Mouse (Mus musculus): ENCODE data around the gene Hes1. TPM values are rescaled to one million over a fixed set of nuclear protein-coding genes. Genes with fewer than 3 reads are reported as not detected.
A peak's percentile ranks its signal among the peaks of the same experiment; 100 is the strongest.

The Hes1 gene
- polyA plus RNA-seq, 1 experiment from 2014 or later: 19.1 TPM

DNA sequence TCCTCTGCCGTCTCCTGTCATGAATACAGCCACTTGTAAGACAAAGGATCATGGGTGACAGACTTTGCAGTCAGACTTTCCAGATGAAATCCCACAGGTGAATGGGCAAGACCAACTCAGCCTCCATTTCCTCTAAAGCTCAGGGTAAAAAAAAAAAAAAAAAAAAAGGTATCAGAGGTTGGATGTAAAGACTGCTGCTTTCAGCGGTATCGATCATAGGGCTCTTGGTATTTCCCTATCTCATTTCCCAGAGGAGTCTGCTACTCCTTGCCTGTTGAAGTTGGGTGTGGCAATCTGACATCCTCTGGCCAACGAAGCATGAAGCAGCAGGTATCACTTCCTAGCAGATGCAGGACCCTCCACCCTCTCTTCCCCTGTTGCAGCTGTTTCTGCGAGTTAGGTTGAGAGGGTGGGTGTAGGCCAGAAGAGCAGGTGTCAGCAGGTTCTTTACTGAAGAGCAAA, 29.2 kb upstream of the Hes1 start:
- no peak for ATAC-seq (ENCODE audit: low FRiP score)
- Histone ChIP-seq H3K9ac (no peak overlapping the region), H3K36me3 (no peaks in the 10 kb centered on the region), H3K9me3 (no peaks in the 10 kb centered on the region), H3K4me1 (replicated peaks) (peaks cover 23% of the 10 kb centered on the region), H3K4me2 (no peak overlapping the region), H3K27me3 (peaks cover 69% of the 10 kb centered on the region), H3K27ac (no peak overlapping the region), H3K4me3 (no peak overlapping the region)
- 83% methylated on average over 5 of the region's 5 CpGs for WGBS

- Histone ChIP-seq H3K4me1 (replicated peaks) (peaks cover 23% of the 10 kb centered on the region), H3K27me3 (peaks cover 69% of the 10 kb centered on the region), H3K36me3 (no peaks in the 10 kb centered on the region), H3K9ac (no peak overlapping the region), H3K4me2 (no peak overlapping the region), H3K4me3 (no peak overlapping the region), H3K27ac (no peak overlapping the region), H3K9me3 (no peaks in the 10 kb centered on the region)
- ATAC-seq (ENCODE audit: low FRiP score): no peak
- 83% methylated on average over 3 of the region's 3 CpGs for WGBS
Measured at GRCm38 (mm10) chr16:30036104-30036503, 28.1 kb upstream of the Hes1 start.

DNA sequence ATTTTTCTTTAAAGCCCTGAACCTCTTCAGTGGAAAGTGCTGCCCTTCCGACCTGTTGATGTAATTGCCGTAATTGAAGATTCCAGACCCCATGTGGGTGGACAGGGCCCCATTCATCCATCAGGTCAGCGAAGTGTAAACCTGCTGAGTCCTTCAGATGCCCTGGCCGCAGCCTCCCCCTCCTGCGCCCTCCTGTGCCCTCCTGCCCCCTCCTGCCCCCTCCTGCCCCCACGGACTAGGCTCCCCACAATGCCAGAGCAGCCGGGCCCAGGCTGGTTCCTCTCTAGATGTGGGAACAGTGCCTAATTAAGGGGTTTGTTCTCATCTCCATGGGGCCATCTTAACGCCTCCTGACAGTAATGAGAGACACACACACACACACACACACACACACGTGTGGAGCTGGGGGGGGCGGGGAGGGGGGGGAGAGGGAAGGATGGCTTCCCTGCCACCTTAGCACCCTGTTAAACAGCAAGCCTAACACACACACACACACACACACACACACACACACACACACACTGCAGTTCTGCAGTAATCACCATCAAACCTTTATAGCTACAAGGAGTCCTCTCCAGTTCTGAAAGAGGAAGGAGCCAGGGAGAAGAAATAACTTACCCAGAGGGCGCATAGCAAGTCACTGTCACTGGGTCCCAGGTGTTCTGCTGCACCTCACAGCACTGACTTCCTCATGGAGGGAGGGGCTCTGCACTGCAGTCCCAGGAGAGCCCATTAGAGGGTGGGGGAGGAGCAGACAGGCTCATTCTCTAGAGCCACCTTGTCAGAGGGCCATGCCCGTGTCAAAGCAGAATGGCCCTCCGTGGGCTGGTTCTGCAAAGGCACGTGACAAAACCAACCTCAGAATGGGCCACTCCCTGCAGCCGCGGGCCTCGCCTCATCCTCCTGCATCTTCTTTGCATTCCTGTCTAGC, 25.3 kb upstream of the Hes1 start:
- 11% methylated on average over 14 of the region's 17 CpGs for WGBS
- Histone ChIP-seq H3K9me3 (no peaks in the 10 kb centered on the region), H3K36me3 (no peaks in the 10 kb centered on the region), H3K4me2 (peak overlapping the region; percentile 25; the same call in 1 of the 2 replicates), H3K4me3 (no peak overlapping the region), H3K27ac (no peak overlapping the region), H3K4me1 (replicated peaks) (peaks cover 19% of the 10 kb centered on the region), H3K27me3 (peaks cover 63% of the 10 kb centered on the region), H3K9ac (0 out of 2 replicates have a peak overlapping the region, but pooled peaks have one; percentile 19)
- peak; percentile 57; the same call in 1 of the 2 replicates for ATAC-seq (ENCODE audit: low FRiP score)

DNA sequence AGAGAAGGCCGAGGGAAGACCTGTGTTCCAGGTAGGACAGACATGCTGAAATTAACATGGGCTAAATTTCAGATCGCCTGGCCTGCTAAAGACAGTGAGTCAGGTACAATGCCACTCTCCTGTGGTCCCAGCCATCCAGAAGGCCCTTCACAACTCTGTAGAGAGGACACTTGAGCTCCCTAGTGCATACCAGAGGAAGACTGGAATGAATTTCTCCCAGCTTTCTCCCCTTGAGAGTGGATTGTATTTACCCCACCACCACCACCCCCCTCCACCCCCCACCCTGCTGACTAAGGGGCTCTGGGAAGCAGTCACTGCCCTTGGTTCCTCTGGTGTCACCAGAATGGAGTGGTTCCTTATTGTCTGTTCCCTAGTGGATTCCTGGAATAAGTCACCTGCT, 24.3 kb upstream of the Hes1 start:
- no peaks in the 10 kb centered on the region for H3K9me3 ChIP-seq
- H3K27me3 ChIP-seq: peaks cover 57% of the 10 kb centered on the region
- H3K36me3 ChIP-seq: no peaks in the 10 kb centered on the region
- WGBS: 81% methylated on average over 2 of the region's 2 CpGs
- H3K9ac ChIP-seq: no peak overlapping the region
- no peak overlapping the region for H3K27ac ChIP-seq
- H3K4me3 ChIP-seq: no peak overlapping the region
- no peak overlapping the region for H3K4me2 ChIP-seq
- no peak for ATAC-seq (ENCODE audit: low FRiP score)
- peaks cover 16% of the 10 kb centered on the region for H3K4me1 ChIP-seq (replicated peaks)

- WGBS: 59% methylated on average over 4 of the region's 4 CpGs
- Histone ChIP-seq H3K9ac (no peak overlapping the region), H3K4me1 (replicated peaks) (peaks cover 16% of the 10 kb centered on the region), H3K9me3 (no peaks in the 10 kb centered on the region), H3K4me3 (no peak overlapping the region), H3K4me2 (no peak overlapping the region), H3K27me3 (peaks cover 55% of the 10 kb centered on the region), H3K36me3 (no peaks in the 10 kb centered on the region), H3K27ac (no peak overlapping the region)
- ATAC-seq (ENCODE audit: low FRiP score): no peak
Measured at GRCm38 (mm10) chr16:30042859-30043258, 21.3 kb upstream of the Hes1 start.

GRCm38 (mm10) chr16:30045615-30046014, 18.6 kb upstream of the Hes1 start:
- H3K27me3 ChIP-seq: peaks cover 56% of the 10 kb centered on the region
- no peaks in the 10 kb centered on the region for H3K4me1 ChIP-seq (replicated peaks)
- no peak for ATAC-seq (ENCODE audit: low FRiP score)
- WGBS: 64% methylated on average over 5 of the region's 5 CpGs
- no peak overlapping the region for H3K4me3 ChIP-seq
- no peaks in the 10 kb centered on the region for H3K36me3 ChIP-seq
- no peak overlapping the region for H3K9ac ChIP-seq
- H3K4me2 ChIP-seq: no peak overlapping the region
- no peaks in the 10 kb centered on the region for H3K9me3 ChIP-seq
- H3K27ac ChIP-seq: no peak overlapping the region

- 89% methylated on average over 7 of the region's 7 CpGs for whole genome bisulfite sequencing
- H3K9ac ChIP-seq: no peak overlapping the region
- no peak overlapping the region for H3K4me3 ChIP-seq
- H3K9me3 ChIP-seq: no peaks in the 10 kb centered on the region
- H3K4me1 ChIP-seq (replicated peaks): no peaks in the 10 kb centered on the region
- peaks cover 68% of the 10 kb centered on the region for H3K27me3 ChIP-seq
- no peak overlapping the region for H3K4me2 ChIP-seq
- H3K36me3 ChIP-seq: no peaks in the 10 kb centered on the region
- no peak for ATAC-seq (ENCODE audit: low FRiP score)
- no peak overlapping the region for H3K27ac ChIP-seq
Measured at GRCm38 (mm10) chr16:30047010-30047409, 17.2 kb upstream of the Hes1 start.

- no peak for ATAC-seq (ENCODE audit: low FRiP score)
- Histone ChIP-seq H3K27ac (no peak overlapping the region), H3K4me2 (no peak overlapping the region), H3K36me3 (no peaks in the 10 kb centered on the region), H3K9ac (no peak overlapping the region), H3K4me1 (replicated peaks) (no peaks in the 10 kb centered on the region), H3K9me3 (no peaks in the 10 kb centered on the region), H3K4me3 (no peak overlapping the region), H3K27me3 (peaks cover 72% of the 10 kb centered on the region)
- WGBS: 50% methylated on average over 11 of the region's 11 CpGs
Measured at GRCm38 (mm10) chr16:30047421-30047831, 16.8 kb upstream of the Hes1 start.

- Histone ChIP-seq H3K4me2 (no peak overlapping the region), H3K4me1 (replicated peaks) (no peaks in the 10 kb centered on the region), H3K27ac (no peak overlapping the region), H3K27me3 (peaks cover 78% of the 10 kb centered on the region), H3K9ac (no peak overlapping the region), H3K9me3 (no peaks in the 10 kb centered on the region), H3K36me3 (no peaks in the 10 kb centered on the region), H3K4me3 (no peak overlapping the region)
- WGBS: 68% methylated on average over 10 of the region's 10 CpGs
- no peak for ATAC-seq (ENCODE audit: low FRiP score)
Measured at GRCm38 (mm10) chr16:30050767-30051490, 13.3 kb upstream of the Hes1 start.

- H3K4me3 ChIP-seq: no peak overlapping the region
- no peak for ATAC-seq (ENCODE audit: low FRiP score)
- no peak overlapping the region for H3K9ac ChIP-seq
- peaks cover 81% of the 10 kb centered on the region for H3K27me3 ChIP-seq
- 86% methylated on average over 2 of the region's 2 CpGs for WGBS
- no peaks in the 10 kb centered on the region for H3K9me3 ChIP-seq
- H3K4me2 ChIP-seq: no peak overlapping the region
- H3K36me3 ChIP-seq: no peaks in the 10 kb centered on the region
- H3K4me1 ChIP-seq (replicated peaks): no peaks in the 10 kb centered on the region
- no peak overlapping the region for H3K27ac ChIP-seq
Measured at GRCm38 (mm10) chr16:30052271-30052670, 11.9 kb upstream of the Hes1 start.

- no peak overlapping the region for H3K9ac ChIP-seq
- no peaks in the 10 kb centered on the region for H3K36me3 ChIP-seq
- peaks cover 80% of the 10 kb centered on the region for H3K27me3 ChIP-seq
Measured at GRCm38 (mm10) chr16:30052839-30053511, 11.2 kb upstream of the Hes1 start.

GRCm38 (mm10) chr16:30054541-30054940, 9.6 kb upstream of the Hes1 start:
- no peak overlapping the region for H3K27ac ChIP-seq
- no peak overlapping the region for H3K9ac ChIP-seq
- H3K9me3 ChIP-seq: no peaks in the 10 kb centered on the region
- H3K4me2 ChIP-seq: no peak overlapping the region
- peaks cover 82% of the 10 kb centered on the region for H3K27me3 ChIP-seq
- WGBS: 83% methylated on average over 4 of the region's 4 CpGs
- no peaks in the 10 kb centered on the region for H3K36me3 ChIP-seq
- peaks cover 7% of the 10 kb centered on the region; the same call in 1 of the 2 replicates for H3K4me1 ChIP-seq (replicated peaks)
- ATAC-seq (ENCODE audit: low FRiP score): no peak
- H3K4me3 ChIP-seq: no peak overlapping the region

More at GRCm38 (mm10) chr16:30052839-30053511, 11.2 kb upstream of the Hes1 start:
- Histone ChIP-seq H3K4me3 (no peak overlapping the region), H3K9me3 (no peaks in the 10 kb centered on the region), H3K4me2 (no peak overlapping the region), H3K4me1 (replicated peaks) (no peaks in the 10 kb centered on the region), H3K27ac (no peak overlapping the region)
- WGBS: 66% methylated on average over 16 of the region's 16 CpGs
- no peak for ATAC-seq (ENCODE audit: low FRiP score)
